Mouse (Mus musculus) induced T-regulatory cell, adult 2 months (primary cell): ENCODE results near the gene D430041D05Rik.
"Not testable (repeated sequence)": the region's sequence is repeated elsewhere in the genome, so short reads cannot be mapped to it uniquely, and the experiment has no call there.

Experiments used
- DNase-seq: peaks from one replicate; pipeline ENCODE4 v3.0.0-alpha.2; 2012; ENCODE audit warnings: low read depth

D430041D05Rik gene

DNA sequence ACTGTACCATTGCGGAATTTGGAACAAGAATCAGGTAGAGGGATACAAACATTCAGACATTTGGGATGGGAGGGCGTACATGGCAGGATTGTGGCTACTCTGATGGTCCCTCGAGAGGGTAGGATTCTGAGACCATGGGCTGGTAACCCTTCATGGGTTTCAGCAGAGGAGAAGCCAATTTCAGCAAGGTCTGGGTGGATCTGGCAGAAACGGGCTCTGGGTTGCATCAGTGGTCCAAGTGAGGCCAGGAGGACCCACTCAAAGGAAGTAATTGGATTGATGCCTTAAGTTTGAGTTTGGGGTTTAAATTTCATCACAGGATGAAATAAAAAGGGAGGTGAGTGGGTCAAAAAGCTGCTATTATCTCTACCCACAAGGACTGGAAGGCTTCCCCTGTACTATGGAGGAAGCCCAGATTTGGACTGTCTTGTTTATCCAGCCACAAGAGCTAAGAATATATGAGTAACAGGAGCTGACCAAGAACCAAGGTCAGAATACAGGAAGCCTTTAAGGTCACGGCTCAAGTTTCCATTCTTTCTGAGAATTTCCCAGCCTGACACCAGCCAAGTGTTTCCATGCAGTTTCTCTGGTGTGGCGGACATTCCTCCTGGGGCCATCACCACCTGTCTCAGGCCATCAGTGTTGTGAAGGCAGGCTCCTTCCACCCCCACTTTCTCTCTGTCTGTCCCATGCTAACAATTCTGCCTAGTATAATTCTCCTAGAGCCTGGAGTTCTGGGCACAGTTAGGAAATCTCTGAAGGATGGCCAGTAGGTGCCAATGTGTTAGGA lies 260.0 kb downstream of the D430041D05Rik start:
- DNase-seq, result no peak

DNA sequence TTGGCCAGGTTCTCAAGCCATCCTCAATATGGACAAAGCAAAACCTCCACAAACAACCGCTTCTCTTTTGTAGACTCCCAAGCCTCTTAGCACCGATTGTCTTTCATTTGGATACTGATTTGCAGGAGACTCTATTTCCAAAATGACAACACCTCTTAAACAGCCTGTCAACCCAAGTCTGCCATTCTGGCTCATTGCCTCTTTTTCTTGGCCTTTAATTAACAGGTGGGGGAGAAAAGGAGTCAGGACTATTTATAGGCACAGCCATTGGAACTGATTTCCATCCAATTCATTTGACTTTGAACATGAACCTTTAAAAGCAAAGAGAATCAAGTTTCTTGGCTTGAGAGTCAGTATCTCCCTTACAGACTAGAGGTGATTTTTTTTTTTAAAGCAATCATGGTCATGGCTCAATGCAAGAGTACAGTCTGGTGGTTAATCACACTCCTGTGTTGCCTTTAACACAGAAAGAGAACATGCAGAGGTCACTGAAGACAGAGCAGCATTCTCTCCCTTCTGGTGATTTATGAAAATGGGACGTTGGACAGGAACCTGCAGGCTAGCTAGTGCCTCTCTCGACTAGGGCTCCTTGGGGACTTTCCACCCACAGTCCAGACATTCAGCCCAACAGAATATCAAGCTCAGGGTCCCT lies 262.8 kb downstream of the D430041D05Rik start:
- DNase-seq, result no peak

DNA sequence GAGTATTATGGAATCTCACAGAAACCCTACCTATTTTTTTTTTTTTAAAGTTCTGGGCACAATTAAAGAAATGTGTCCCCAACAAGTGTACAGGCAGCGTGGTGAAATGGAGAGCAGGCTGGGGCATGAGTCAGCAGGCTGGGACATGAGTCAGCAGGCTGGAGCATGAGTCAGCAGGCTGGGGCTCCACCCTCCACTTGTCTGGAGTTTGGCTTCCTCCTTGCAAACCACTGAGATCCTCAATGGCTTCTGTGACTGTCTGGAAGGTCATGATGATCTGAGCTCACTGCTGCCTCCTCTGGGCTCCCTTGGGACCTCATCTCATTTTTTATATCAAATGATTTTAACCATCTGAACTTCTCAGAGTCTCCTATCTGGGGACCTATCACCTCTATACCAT lies 264.8 kb downstream of the D430041D05Rik start:
- DNase-seq, result peak; percentile 73

DNA sequence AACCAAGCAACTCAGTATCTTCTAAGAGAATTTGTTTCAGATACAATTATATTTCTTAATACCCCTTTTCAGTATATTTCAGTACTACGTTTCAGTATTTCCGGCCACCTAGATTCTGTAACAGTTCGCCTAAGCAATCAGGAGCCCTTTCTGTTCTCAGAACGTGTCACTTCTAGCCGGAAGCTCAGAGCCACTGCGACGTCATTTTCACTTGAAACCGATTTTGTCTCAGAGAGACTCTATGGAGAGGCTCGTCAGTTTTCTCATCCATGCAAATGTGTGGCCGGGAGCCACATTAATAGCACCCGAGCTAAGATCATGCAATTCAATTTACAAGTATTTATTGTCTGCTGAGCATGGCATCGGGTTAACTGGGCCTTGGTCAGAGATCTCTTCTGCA lies 266.8 kb downstream of the D430041D05Rik start:
- DNase-seq, result no peak

DNA sequence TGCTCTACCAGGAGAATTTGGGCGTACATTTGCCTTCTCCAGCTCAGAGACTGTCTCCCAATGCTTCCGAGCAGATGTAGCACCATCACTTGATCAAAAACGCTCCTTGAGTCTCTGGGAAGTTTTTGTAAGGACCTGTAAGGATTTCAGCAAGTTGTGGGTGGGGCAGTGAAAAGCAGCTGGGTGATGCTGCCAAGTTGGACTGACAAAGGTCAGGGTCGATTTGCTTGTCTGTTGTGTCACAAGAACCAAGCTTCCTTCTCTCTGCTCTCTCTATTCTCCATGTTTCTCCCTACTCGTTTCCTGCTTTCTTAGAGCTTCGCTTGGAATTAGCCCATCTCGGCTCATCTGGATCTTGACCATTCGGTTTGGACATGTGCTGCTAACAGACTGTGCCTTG lies 268.7 kb downstream of the D430041D05Rik start:
- DNase-seq, result no peak

DNA sequence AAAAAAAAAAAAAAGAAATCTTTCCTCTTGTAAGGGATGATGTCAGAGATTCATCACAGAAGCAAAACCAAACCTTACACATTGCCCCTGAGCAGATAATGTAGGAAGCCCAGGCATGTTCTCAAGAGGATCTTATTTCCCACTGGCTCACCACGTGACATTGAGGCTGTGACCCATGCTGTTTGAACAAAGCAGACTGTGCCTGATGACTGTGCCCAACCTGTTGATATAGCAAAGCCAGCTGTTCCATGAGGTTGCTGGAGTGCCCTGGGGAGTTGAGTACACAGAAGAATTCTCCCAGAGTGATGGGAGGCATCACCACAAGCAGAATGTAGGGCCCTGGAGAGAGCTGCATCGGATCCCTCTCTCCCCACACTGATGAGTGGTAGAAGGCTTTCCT lies 274.9 kb downstream of the D430041D05Rik start:
- no peak for DNase-seq

DNA sequence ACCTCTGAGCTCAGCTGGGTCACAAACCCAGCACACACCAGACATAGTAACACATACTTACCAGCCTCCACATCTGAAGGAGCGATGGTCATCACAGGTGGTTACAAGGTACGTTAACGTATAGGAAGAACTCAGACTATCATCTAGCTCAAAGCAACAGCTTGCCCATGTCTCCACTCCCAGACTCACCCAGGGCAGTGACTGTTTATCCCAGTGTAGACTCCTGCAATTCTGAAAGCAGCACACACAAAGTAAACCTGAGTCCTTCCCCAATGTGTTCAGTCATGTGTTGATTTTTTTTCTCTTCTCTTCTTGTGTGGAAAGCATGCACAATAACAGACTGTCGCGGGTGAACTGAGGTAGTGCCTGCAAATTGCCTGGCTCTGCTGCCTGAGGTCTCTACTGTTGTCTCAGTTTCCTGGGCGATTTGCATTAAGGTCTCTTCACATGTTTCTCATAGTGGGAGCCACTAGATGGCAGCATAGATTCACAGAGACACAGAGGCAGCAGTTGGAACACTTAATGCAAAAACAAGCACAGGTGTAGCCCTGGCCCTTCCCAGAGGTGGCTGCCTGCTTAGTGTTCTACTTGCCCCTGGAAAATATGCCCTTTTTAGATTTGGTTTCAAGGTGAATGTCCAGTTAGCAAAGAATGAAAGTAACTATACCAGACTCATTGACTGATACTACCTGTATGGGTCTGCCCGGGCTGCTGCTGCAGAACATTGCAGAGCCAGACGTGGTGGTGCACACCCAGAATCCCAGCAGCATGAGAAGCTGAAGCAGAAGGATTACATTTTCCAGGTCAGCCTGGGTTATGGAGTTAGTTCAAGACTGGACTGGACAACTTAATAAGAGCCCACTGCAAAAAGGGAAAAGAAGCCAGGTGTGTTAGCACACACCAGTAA lies 276.4 kb downstream of the D430041D05Rik start:
- peak; percentile 90 for DNase-seq

DNA sequence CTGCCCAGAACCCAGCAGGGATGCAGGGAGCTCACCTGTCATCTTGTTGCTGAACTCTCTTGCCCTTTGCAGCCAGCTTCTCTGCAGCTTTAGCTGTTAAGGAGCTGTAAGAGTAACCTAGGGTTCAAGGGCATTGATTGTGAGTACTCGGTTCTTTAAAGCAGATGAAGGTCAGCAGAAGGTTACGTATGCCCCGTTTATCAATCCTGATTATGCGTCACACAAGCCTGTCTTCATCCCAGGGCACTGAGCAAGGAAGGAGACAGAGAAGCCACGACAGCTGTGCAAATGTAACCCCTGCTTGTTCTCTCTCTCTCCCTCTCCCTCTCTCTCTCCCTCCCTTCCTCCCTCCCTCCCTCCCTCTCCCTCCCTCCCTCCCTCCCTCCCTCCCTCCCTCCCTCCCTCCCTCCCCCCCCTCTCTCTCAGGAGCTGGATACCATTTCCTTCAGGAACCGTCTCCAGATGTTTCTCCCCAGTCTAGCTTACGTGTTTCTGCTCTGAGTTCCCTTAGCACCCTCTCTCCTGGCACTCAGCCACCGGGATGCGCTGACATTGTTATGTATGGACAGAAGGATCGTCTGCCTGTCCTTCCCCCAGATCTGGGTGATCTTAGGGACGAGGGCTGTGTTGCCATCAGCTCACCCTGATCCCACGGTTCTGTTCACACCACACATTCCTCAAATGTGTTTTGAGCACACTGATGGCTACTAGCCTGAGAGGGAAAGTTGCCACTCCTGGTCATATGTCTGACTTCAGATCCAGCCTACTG lies 277.6 kb downstream of the D430041D05Rik start:
- no peak for DNase-seq

DNA sequence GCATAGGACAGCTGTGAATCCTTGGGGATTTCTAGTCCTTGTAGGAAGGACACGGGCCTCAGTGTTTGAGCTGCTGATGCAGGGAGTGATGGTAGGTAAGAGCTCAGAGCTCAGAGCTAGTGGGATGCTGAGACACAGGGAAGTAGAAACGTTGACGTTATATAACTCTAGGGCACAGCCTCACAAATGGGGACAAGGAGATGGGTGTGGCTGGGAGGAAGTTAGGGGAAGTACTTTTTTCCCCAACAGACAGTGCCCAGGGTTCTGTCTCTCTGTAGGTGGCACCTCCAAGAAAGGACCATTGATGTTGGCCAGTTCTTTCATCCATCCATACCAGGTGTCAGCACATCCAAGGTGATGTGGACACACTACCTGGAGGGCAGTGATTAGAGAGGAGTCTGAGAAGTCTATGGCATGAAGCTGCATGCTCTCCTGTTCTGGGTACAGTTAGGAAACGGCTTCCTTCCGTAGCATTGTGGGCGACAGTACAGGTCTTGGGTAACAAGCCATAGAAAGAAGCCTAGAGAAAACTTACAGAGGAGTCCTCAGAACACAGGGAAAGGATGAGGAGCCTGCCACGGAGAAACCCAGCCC lies 278.4 kb downstream of the D430041D05Rik start:
- no peak for DNase-seq

DNA sequence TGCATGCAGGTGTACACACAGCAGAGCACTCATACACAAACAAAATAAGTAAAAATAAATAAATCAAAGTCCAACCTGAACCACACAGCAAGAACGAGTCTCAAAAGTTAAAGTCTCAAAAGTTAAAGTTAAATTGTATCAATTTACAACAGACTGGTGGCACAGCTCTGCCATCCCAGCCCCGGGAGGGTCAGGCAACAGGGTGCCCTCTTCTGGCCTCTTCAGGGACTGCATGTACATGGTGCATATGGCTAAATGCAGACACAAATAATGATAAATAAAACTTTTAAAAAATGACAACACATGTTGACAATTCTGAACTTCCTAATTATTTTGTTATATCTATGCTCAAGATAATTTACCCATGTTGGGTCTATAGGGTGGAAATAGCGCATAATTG lies 279.8 kb downstream of the D430041D05Rik start:
- peak; percentile 53 for DNase-seq

DNA sequence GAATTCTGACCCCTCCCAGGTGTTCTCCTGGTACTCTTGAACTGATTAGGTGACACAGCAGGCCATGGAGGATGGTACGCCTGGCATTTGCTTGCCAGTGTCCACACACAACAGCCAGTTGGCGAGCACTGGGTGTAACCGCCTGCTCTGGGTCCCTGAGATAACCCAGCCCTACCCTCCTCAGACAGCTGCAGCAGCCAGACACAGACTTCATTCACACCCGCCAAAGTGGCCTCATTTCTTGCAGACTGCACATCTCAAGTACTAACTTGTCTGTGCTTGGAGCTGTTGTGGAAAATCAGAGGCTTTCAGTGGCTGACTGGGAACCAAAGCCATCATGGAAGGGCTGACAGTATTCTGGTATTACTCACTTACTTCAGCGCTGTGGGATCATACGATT lies 280.6 kb downstream of the D430041D05Rik start:
- no peak for DNase-seq

DNA sequence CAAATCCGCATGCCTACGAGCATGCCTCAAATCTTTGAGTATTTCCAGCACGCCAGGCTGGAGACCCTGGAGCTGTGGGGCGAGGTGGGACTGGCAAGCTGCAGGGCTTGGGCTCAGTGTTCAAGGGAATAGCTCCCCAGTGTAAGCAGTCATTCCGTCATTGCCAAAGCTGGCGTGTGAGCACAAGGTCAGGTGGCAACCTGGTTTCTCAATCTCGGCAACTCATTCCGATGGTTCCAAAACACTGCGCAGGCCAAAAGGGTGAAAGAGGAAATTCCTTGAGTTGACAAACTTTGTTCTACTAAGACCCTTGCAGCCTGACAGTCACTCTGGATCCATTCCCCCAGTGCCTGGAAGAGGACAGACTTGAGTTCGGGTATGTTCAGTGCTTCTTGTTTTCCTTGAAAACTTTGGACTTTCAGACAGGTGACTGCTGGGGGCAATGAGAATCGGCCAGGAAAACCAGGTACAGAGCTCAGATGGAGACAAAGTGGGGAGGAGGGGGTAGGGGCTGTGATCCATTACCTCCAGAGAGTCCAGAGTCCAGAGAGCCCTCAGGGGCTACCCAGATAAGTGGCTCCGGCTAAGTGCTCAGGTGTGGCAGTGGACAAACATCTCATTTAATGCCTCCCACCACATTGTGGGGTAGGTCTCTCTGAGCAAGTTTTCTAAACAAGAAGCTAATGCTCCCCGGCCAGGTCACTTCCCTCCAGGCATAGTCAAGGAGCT lies 281.8 kb downstream of the D430041D05Rik start:
- no peak for DNase-seq

DNA sequence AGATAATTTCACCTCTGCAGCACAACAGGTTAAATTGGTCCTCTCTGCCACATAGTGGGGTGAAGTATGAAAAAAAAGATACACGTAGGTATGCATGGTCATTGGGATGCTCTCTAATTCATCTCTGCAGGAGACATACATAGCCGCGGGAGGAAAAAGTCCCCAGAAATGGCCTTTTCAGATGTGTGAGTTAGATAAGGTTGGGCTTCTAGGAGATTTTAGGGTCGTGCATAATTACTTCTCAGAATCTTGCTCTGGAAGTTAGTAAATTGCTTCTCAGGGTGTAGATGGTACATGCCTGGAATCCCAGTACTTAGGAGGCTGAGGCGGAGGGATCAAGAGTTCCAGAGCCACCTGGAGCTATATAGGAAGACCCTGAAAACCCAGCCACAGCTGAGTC lies 286.7 kb downstream of the D430041D05Rik start:
- no peak for DNase-seq

DNA sequence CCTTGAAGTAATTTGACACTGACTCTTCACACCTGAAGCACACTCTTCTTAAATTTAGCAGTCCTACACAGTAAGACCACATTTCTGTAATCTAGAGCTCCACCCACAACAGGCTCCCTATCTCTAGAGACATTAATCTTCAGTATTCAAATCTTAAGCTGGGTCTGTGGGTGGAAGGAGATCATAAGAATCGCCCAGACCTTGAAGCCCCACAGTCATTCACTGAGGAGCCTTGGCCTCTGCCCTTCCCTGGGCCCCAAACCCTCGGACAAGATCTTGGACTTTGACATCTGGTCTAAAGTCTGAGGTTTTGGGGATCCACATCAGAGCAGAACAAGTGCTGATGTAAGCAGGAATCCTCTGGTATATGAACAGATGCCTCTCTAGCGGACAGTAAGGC lies 287.3 kb downstream of the D430041D05Rik start:
- DNase-seq, result peak; percentile 26

DNA sequence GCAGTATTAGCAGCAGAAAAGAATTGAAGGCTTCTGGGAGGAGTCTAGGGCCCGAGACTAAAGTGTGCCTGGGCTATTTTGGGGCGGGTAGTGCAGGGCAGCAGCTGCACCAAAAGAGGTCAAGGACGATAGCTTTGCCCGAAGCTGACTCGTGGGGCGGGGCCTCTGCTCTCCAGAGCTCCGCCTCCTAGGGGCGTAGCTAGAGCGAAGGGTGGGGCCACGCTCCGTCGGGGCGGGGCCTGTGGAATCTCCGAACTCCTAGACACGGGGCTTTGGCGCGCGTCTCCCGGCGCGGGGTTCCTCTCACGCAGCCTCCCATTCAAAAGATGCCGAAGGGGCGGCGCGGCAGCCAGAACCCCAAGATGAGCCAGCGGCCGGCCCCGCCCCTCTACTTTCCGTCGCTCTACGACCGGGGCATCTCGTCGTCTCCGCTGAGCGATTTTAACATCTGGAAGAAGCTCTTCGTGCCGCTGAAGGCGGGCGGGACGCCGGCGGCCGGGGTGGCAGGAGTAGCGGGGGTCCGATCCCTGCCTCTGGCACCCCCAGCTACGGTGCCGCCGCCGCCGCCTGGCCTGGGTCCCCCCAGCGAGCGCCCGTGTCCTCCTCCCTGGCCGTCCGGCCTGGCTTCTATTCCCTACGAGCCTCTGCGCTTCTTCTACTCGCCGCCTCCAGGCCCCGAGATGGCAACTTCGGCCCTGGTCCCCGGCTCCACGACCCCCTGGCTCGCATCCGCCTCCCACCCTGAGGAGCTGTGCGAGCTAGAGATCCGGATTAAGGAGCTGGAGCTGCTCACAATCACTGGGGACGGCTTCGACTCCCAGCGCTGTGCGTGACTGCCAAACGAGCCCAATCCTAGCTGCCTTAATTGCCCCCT lies 288.1 kb downstream of the D430041D05Rik start, which contains the start of gene A930018P22Rik:
TSS of gene A930018P22Rik (plus strand) at position 265 of the 874 bp plus-strand sequence.
- peak; percentile 91 for DNase-seq

DNA sequence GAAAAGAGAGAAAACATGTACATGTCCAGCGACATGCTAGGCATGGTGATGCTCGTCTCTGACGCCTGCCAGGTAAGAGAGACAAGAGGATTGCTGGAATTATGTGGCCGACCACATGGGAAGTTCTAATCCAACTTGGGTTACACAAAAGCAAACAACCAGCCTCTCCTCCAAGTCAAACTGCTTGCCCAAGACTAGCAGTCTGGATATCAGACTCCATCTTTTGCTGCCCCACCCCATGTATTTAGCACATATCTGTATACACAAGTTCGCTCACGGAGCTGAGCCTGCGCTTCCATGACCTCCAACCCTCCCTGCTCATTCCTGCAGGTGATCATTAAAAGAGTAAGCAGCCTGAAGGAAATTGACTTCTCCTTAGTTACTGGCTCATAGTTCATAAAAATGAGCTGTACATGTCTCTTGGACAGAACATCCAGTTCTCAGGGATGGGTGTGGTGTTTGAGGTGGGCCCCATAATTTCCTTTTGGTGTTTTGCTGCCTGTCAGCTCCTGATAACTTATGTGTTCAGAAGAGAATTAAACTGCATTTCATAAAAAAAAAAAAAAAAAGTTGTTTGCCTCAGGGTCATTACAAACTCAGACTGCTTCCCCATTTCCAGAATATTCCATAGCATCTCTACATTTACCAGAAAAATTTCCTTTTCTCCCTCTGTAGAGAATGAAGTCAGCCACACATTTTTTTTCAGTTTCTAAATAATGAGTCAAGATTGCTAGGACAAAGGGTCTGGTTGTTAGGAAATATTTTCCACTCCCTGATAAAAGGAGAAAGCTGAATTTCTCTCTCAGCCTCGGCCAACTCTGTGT lies 288.9 kb downstream of the D430041D05Rik start:
- no peak for DNase-seq

DNA sequence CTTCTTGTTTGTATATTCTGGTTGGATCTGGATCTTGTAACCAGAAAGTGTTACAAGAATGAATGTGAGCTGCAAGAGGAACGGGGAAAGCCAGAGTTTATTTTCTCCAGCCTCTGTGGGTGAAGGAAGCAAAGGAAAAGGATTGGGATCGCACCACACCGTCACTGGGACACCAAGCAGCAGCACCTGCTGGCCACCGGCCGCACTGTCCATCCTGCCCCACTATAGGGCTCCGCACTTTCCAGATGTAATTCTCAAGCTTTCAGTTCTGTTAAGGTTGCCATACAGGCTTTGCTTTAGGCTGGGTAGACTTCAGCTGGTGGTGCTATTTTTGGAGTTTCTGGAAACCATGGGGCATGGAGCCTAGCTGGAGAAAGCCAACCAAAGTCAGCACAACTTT lies 290.5 kb downstream of the D430041D05Rik start:
- DNase-seq, result no peak

DNA sequence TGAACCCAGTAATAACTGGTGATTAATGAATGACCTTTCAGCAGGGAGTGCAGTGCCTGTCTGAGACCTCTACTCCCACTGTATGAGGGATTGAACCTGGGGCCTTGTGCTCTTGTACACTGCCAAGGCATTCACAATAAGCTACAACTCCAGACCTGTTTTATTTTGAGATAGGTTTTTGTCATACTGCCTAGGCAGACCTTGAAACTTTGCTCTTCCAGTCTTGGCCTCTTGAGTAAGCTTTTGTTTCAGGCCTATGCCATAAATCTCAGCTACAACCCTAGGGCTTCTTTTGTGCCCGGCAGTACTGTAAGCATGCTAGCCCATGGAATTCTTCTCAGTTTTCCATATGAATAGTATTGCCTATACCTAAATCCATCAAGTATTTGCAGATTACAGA lies 291.7 kb downstream of the D430041D05Rik start:
- DNase-seq, result no peak

DNA sequence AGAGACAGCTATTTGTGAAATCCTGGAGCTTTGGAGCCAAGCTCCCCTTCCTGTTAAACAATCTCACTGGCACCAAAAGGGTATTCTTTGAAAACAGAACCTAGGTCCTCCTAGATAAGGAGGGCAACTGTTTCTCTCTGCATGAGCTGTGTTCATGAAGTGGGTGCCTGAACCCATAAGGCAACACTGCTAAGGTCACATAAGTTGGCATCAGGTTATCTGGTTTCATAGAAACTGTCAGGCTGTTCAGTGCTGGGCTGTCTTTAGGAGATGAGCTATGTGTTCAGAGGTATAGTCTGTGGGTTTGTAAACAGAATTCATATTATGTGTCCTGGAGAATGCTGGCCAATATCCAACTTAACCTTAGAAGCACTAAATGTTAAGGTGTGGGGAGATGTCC lies 293.6 kb downstream of the D430041D05Rik start:
- DNase-seq, result not testable (repeated sequence)
